Mouse (Mus musculus) hindbrain, embryonic 11.5 days (tissue): ENCODE measurements around the gene Rhod. TPM values are rescaled to one million over a fixed set of nuclear protein-coding genes. Genes with fewer than 3 reads are reported as not detected.
A peak's percentile ranks its signal among the peaks of the same experiment; 100 is the strongest.

Source experiments
- ATAC-seq: fragments of 200-750 bp; cut with Nextera tagmentation; 2 replicates; pipeline ENCODE4 v1.8.0; 2017; ENCODE audit warnings: mild to moderate bottlenecking, moderate TSS enrichment, moderate library complexity; ENCODE audit not compliant: low FRiP score
- DNase-seq: peaks from one replicate; pipeline ENCODE4 v3.0.0-alpha.2; 2015; ENCODE audit warnings: low spot score
- H3K27ac ChIP-seq: fragments of 300-500 bp; sonication (generic); 2 replicates; pipeline ENCODE4 v1.5.1; 2014; ENCODE audit warnings: mild to moderate bottlenecking, low read depth, low read length
- H3K27me3 ChIP-seq: fragments of 300-500 bp; sonication (generic); 2 replicates; pipeline ENCODE4 v1.6.1; 2014; ENCODE audit warnings: mild to moderate bottlenecking, low read length, moderate library complexity, mixed read lengths; ENCODE audit not compliant: control insufficient read depth, insufficient read depth
- H3K36me3 ChIP-seq: fragments of 300-500 bp; sonication (generic); 2 replicates; pipeline ENCODE4 v1.6.1; 2014; ENCODE audit warnings: mild to moderate bottlenecking, low read length, moderate library complexity, mixed read lengths; ENCODE audit not compliant: control insufficient read depth, insufficient read depth
- H3K4me1 ChIP-seq: fragments of 300-500 bp; sonication (generic); replicated peaks from 2 replicates; pipeline ENCODE4 v1.6.1; 2014; ENCODE audit warnings: low read length, mixed read lengths; ENCODE audit not compliant: control insufficient read depth, insufficient read depth
- H3K4me2 ChIP-seq: fragments of 300-500 bp; sonication (generic); replicated peaks from 2 replicates; pipeline ENCODE4 v1.6.1; 2014; ENCODE audit warnings: mild to moderate bottlenecking, low read depth, low read length
- H3K4me3 ChIP-seq: fragments of 300-500 bp; sonication (generic); 2 replicates; pipeline ENCODE4 v1.5.1; 2014; ENCODE audit warnings: low read depth, low read length
- H3K9ac ChIP-seq: fragments of 300-500 bp; sonication (generic); 2 replicates; pipeline ENCODE4 v1.6.1; 2014; ENCODE audit warnings: low read depth, low read length
- H3K9me3 ChIP-seq: fragments of 300-500 bp; sonication (generic); 2 replicates; pipeline ENCODE4 v1.6.1; 2016; ENCODE audit warnings: low read length; ENCODE audit not compliant: control insufficient read depth
- WGBS: fragments of 180-500 bp; shearing (Covaris S2); extraction: QIAGEN DNeasy Blood & Tissue Kit; methylation state at CpG from one replicate; pipeline ENCODE4 v1.1.7; 2014; 5-methylcytosine and 5-hydroxymethylcytosine counted together
- polyA plus RNA-seq: library from polyadenylated mRNA; unstranded; fragments of >200 nt; fragmentation: Nextera tagmentation; extraction: Ambion mirVana; gene quantifications from 2 replicates; pipeline ENCODE4 v1.2.1, GENCODE M21; 2014

The Rhod gene
- polyA plus RNA-seq, 1 experiment from 2014 or later = 15.2 TPM

GRCm38 (mm10) chr19:4442408-4442807, 3.2 kb upstream of the Rhod start:
- no peak overlapping the region for H3K27ac ChIP-seq
- H3K4me3 ChIP-seq = no peak overlapping the region
- ATAC-seq (no peak), DNase-seq (peak; percentile 87)
- 15% methylated on average over 3 of the region's 3 CpGs for WGBS
- no peaks in the 10 kb centered on the region; the same call in 1 of the 2 replicates for H3K4me1 ChIP-seq
- peaks cover 13% of the 10 kb centered on the region; the same call in 1 of the 2 replicates for H3K27me3 ChIP-seq
- no peak overlapping the region for H3K4me2 ChIP-seq
- H3K9me3 ChIP-seq = no peaks in the 10 kb centered on the region
- H3K9ac ChIP-seq = no peak overlapping the region
- no peaks in the 10 kb centered on the region for H3K36me3 ChIP-seq

- 36% methylated on average over 10 of the region's 10 CpGs for WGBS
- H3K4me2 ChIP-seq = 0 out of 2 replicates have a peak overlapping the region, but pooled peaks have one; percentile 2
- H3K9me3 ChIP-seq = no peaks in the 10 kb centered on the region
- H3K4me3 ChIP-seq = no peak overlapping the region
- 0 out of 2 replicates have a peak overlapping the region, but pooled peaks have one; percentile 7 for H3K27ac ChIP-seq
- H3K9ac ChIP-seq = no peak overlapping the region
- no peaks in the 10 kb centered on the region for H3K36me3 ChIP-seq
- DNase-seq (peak; percentile 25), ATAC-seq (no peak)
- H3K27me3 ChIP-seq = peaks cover 13% of the 10 kb centered on the region; the same call in 1 of the 2 replicates
- no peaks in the 10 kb centered on the region; the same call in 1 of the 2 replicates for H3K4me1 ChIP-seq
These were observed 2.5 kb upstream of the Rhod start for GRCm38 (mm10) chr19:4441621-4442161.

- no peak overlapping the region for H3K9ac ChIP-seq
- H3K4me3 ChIP-seq = no peak overlapping the region
- no peaks in the 10 kb centered on the region for H3K9me3 ChIP-seq
- H3K4me1 ChIP-seq = no peaks in the 10 kb centered on the region; the same call in 1 of the 2 replicates
- H3K27me3 ChIP-seq = peaks cover 13% of the 10 kb centered on the region; the same call in 1 of the 2 replicates
- 33% methylated on average over 6 of the region's 6 CpGs for WGBS
- H3K27ac ChIP-seq = 0 out of 2 replicates have a peak overlapping the region, but pooled peaks have one; percentile 7
- H3K36me3 ChIP-seq = no peaks in the 10 kb centered on the region
- H3K4me2 ChIP-seq = no peak overlapping the region
- no peak for ATAC-seq
- DNase-seq = peak; percentile 74
These were observed 1.9 kb upstream of the Rhod start for GRCm38 (mm10) chr19:4441090-4441591.

GRCm38 (mm10) chr19:4440222-4440621, 990 bp upstream of the Rhod start:
- Histone ChIP-seq H3K27ac (no peak overlapping the region), H3K4me2 (no peak overlapping the region; the same call in 1 of the 2 replicates), H3K27me3 (peaks cover 13% of the 10 kb centered on the region; the same call in 1 of the 2 replicates), H3K4me3 (no peak overlapping the region), H3K9me3 (no peaks in the 10 kb centered on the region), H3K9ac (no peak overlapping the region), H3K4me1 (no peaks in the 10 kb centered on the region; the same call in 1 of the 2 replicates), H3K36me3 (no peaks in the 10 kb centered on the region)
- ATAC-seq = no peak
- DNase-seq = peak; percentile 44
- 12% methylated on average over 8 of the region's 8 CpGs for WGBS

GRCm38 (mm10) chr19:4438791-4439160, 456 bp downstream of the Rhod start:
- 7% methylated on average over 8 of the region's 8 CpGs for WGBS
- Histone ChIP-seq H3K36me3 (no peaks in the 10 kb centered on the region), H3K4me3 (peak overlapping the region; percentile 46), H3K27me3 (peaks cover 13% of the 10 kb centered on the region; the same call in 1 of the 2 replicates), H3K27ac (no peak overlapping the region), H3K4me2 (peak overlapping the region; percentile 80), H3K4me1 (no peaks in the 10 kb centered on the region; the same call in 1 of the 2 replicates), H3K9me3 (no peaks in the 10 kb centered on the region), H3K9ac (peak overlapping the region; percentile 46)
- DNase-seq (no peak), ATAC-seq (no peak)

- H3K36me3 ChIP-seq = no peaks in the 10 kb centered on the region
- H3K4me2 ChIP-seq = no peak overlapping the region
- H3K4me3 ChIP-seq = no peak overlapping the region
- H3K9me3 ChIP-seq = no peaks in the 10 kb centered on the region
- H3K27ac ChIP-seq = no peak overlapping the region
- no peaks in the 10 kb centered on the region; the same call in 1 of the 2 replicates for H3K4me1 ChIP-seq
- whole genome bisulfite sequencing = 78% methylated on average over 6 of the region's 6 CpGs
- ATAC-seq = no peak
- H3K9ac ChIP-seq = no peak overlapping the region
- peaks cover 13% of the 10 kb centered on the region; the same call in 1 of the 2 replicates for H3K27me3 ChIP-seq
- no peak for DNase-seq
These were observed 1.3 kb downstream of the Rhod start for GRCm38 (mm10) chr19:4437886-4438285.

GRCm38 (mm10) chr19:4436254-4436653, 3.0 kb downstream of the Rhod start:
- ATAC-seq = no peak
- H3K4me1 ChIP-seq = no peaks in the 10 kb centered on the region; the same call in 1 of the 2 replicates
- no peak overlapping the region for H3K4me3 ChIP-seq
- no peak for DNase-seq
- H3K27ac ChIP-seq = no peak overlapping the region
- H3K4me2 ChIP-seq = no peak overlapping the region
- no peak overlapping the region for H3K9ac ChIP-seq
- no peaks in the 10 kb centered on the region for H3K9me3 ChIP-seq
- H3K27me3 ChIP-seq = peaks cover 13% of the 10 kb centered on the region; the same call in 1 of the 2 replicates
- 93% methylated on average over 3 of the region's 3 CpGs for WGBS
- no peaks in the 10 kb centered on the region for H3K36me3 ChIP-seq

- Histone ChIP-seq H3K4me3 (no peak overlapping the region), H3K4me1 (no peaks in the 10 kb centered on the region; the same call in 1 of the 2 replicates), H3K27me3 (peaks cover 7% of the 10 kb centered on the region; the same call in 1 of the 2 replicates), H3K4me2 (no peak overlapping the region), H3K9ac (no peak overlapping the region), H3K27ac (no peak overlapping the region), H3K9me3 (no peaks in the 10 kb centered on the region), H3K36me3 (no peaks in the 10 kb centered on the region)
- DNase-seq (no peak), ATAC-seq (no peak)
- whole genome bisulfite sequencing = 82% methylated on average over 1 of the region's 1 CpGs
These were observed 4.2 kb downstream of the Rhod start for GRCm38 (mm10) chr19:4434999-4435398.

- no peak for ATAC-seq
- H3K9ac ChIP-seq = no peak overlapping the region
- H3K27me3 ChIP-seq = 0 out of 2 replicates have a peak, but pooled peaks cover under 1% of the 10 kb centered on the region
- H3K9me3 ChIP-seq = no peaks in the 10 kb centered on the region
- H3K27ac ChIP-seq = no peak overlapping the region
- H3K4me1 ChIP-seq = no peaks in the 10 kb centered on the region
- DNase-seq = no peak
- WGBS = 88% methylated on average over 1 of the region's 1 CpGs
- no peak overlapping the region for H3K4me2 ChIP-seq
- no peak overlapping the region for H3K4me3 ChIP-seq
- H3K36me3 ChIP-seq = no peaks in the 10 kb centered on the region
These were observed 5.5 kb downstream of the Rhod start for GRCm38 (mm10) chr19:4433756-4434155.
